Mouse (Mus musculus) frontal cortex, postnatal 14 days (tissue): ENCODE results near the gene Sap18b.
"Not testable (repeated sequence)": the region's sequence is repeated elsewhere in the genome, so short reads cannot be mapped to it uniquely, and the experiment has no call there.

Experiments
- DNase-seq, 2 experiments: peaks; one replicate each; pipeline ENCODE4 v3.0.0; 2022; ENCODE audit warnings: low spot score in 2 of 2

The Sap18b gene

GRCm38 (mm10) chr8:95822096-95822495, 3.0 kb upstream of the Sap18b start:
- DNase-seq: no peak

GRCm38 (mm10) chr8:95822699-95823098, 2.4 kb upstream of the Sap18b start:
- DNase-seq: no peak

- no peak for DNase-seq
Measured at GRCm38 (mm10) chr8:95830144-95830543, 5.0 kb downstream of the Sap18b start.

- peak; percentile 72 to 90 for DNase-seq
Measured at GRCm38 (mm10) chr8:95832603-95833434, 7.7 kb downstream of the Sap18b start.

GRCm38 (mm10) chr8:95833435-95833984, 8.4 kb downstream of the Sap18b start:
- DNase-seq: no peak

- DNase-seq: no peak
Measured at GRCm38 (mm10) chr8:95835891-95836290, 10.7 kb downstream of the Sap18b start.

GRCm38 (mm10) chr8:95837266-95837665, 12.1 kb downstream of the Sap18b start:
- no peak for DNase-seq

GRCm38 (mm10) chr8:95839289-95839688, 14.1 kb downstream of the Sap18b start:
- no peak for DNase-seq

GRCm38 (mm10) chr8:95841436-95841835, 16.3 kb downstream of the Sap18b start:
- DNase-seq: no peak

- DNase-seq: no peak
Measured at GRCm38 (mm10) chr8:95843968-95844367, 18.8 kb downstream of the Sap18b start.

GRCm38 (mm10) chr8:95845026-95845425, 19.9 kb downstream of the Sap18b start:
- DNase-seq: no peak

- DNase-seq: no peak
Measured at GRCm38 (mm10) chr8:95848061-95848551, 23.0 kb downstream of the Sap18b start.

GRCm38 (mm10) chr8:95848734-95849464, 23.8 kb downstream of the Sap18b start:
- no peak for DNase-seq

- DNase-seq: no peak
Measured at GRCm38 (mm10) chr8:95850326-95850725, 25.2 kb downstream of the Sap18b start.

- no peak for DNase-seq
Measured at GRCm38 (mm10) chr8:95852290-95852689, 27.1 kb downstream of the Sap18b start.

GRCm38 (mm10) chr8:95853102-95853843, 28.1 kb downstream of the Sap18b start, which contains the start of gene Slc38a7:
Gene Slc38a7, minus strand, starts transcription at chr8:95853539.
- DNase-seq: peak; percentile 66 to 70

GRCm38 (mm10) chr8:95854174-95854573, 29.0 kb downstream of the Sap18b start:
- DNase-seq: no peak

GRCm38 (mm10) chr8:95863761-95864440, 38.8 kb downstream of the Sap18b start:
- DNase-seq: not testable (repeated sequence)

- DNase-seq: not testable (repeated sequence)
Measured at GRCm38 (mm10) chr8:95864851-95865250, 39.7 kb downstream of the Sap18b start.

GRCm38 (mm10) chr8:95871690-95872089, 46.5 kb downstream of the Sap18b start:
- DNase-seq: no peak

GRCm38 (mm10) chr8:95875270-95875669, 50.1 kb downstream of the Sap18b start:
- no peak for DNase-seq
